Mouse (Mus musculus) left cerebral cortex, postnatal 36 days (tissue): ENCODE measurements around the gene Hus1b. TPM values are rescaled to one million over a fixed set of nuclear protein-coding genes. Genes with fewer than 3 reads are reported as not detected.

Source experiments
- total RNA-seq, 2 experiments: library from RNA; stranded (reverse); gene quantifications; 2 replicates each; pipeline ENCODE4 v1.2.3; 2021

Hus1b gene
- total RNA-seq, 2 experiments from 2014 or later: 0.54 to 0.91 TPM

Other genes with a start within 250 kb of the Hus1b start
- gene Irf4, start 198.5 kb downstream of the Hus1b start, total RNA-seq: under 1 TPM; 0.47 to 0.63 TPM
- 10 to 100 TPM; 40.9 to 41.0 TPM for gene Exoc2, start 26.3 kb upstream of the Hus1b start, total RNA-seq
- gene Gm5447, start 26.4 kb upstream of the Hus1b start, total RNA-seq: under 1 TPM in 1 of 2 experiments, not detected in 1; 0.36 TPM